Mouse (Mus musculus) limb, embryonic 10.5 days (tissue): ENCODE measurements around the gene Arhgap25. TPM values are rescaled to one million over a fixed set of nuclear protein-coding genes. Genes with fewer than 3 reads are reported as not detected.

ENCODE experiments used
- DNase-seq: peaks from one replicate; pipeline ENCODE4 v3.0.0-alpha.2; 2017; ENCODE audit warnings: low spot score
- H3K27ac ChIP-seq: fragments of 300-500 bp; sonication (generic); 2 replicates; pipeline ENCODE4 v1.5.1; 2016; ENCODE audit warnings: mild to moderate bottlenecking
- H3K27me3 ChIP-seq: fragments of 300-500 bp; sonication (generic); 2 replicates; pipeline ENCODE4 v1.6.1; 2016; ENCODE audit warnings: low read depth, mild to moderate bottlenecking; ENCODE audit not compliant: poor library complexity, severe bottlenecking
- H3K36me3 ChIP-seq: fragments of 300-500 bp; sonication (generic); 2 replicates; pipeline ENCODE4 v1.6.1; 2016; ENCODE audit warnings: mild to moderate bottlenecking, moderate library complexity
- H3K4me1 ChIP-seq: fragments of 300-500 bp; sonication (generic); 2 replicates; pipeline ENCODE4 v1.6.1; 2016
- H3K4me3 ChIP-seq: fragments of 300-500 bp; sonication (generic); 2 replicates; pipeline ENCODE4 v1.5.1; 2016; ENCODE audit warnings: mild to moderate bottlenecking, moderate library complexity
- H3K9me3 ChIP-seq: fragments of 300-500 bp; sonication (generic); replicated peaks from 2 replicates; pipeline ENCODE4 v1.6.1; 2016; ENCODE audit warnings: mild to moderate bottlenecking
- WGBS: fragments of 180-500 bp; shearing (Covaris S2); methylation state at CpG from one replicate; pipeline ENCODE4 v1.1.7; 2016; 5-methylcytosine and 5-hydroxymethylcytosine counted together
- polyA plus RNA-seq: library from polyadenylated mRNA; unstranded; fragments of >200 nt; fragmentation: Nextera tagmentation; extraction: Ambion mirVana; gene quantifications from 2 replicates; pipeline ENCODE4 v1.2.1, GENCODE M21; 2016

Arhgap25 gene
- polyA plus RNA-seq, 1 experiment from 2014 or later = 2.3 TPM

DNA sequence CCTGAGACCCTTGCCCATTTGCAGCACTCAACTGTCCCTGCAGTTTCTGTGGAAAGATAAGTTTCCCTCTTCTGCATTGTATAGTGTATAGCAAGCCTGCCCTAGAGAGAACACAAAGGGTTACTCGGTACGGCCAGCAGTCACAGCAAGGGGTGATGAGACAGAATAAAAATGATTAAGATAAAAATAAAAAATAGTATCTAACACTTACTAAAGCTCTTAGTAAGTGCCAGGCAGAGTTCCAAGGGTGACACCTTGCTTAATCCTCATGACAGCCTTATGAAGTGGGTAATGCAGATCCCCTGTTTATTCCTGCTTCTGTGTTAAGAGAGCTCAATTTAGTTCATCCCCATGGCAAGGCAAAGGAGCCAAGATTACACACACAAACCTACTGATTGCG lies 83.5 kb downstream of the Arhgap25 start:
- H3K27ac ChIP-seq = no peak overlapping the region

DNA sequence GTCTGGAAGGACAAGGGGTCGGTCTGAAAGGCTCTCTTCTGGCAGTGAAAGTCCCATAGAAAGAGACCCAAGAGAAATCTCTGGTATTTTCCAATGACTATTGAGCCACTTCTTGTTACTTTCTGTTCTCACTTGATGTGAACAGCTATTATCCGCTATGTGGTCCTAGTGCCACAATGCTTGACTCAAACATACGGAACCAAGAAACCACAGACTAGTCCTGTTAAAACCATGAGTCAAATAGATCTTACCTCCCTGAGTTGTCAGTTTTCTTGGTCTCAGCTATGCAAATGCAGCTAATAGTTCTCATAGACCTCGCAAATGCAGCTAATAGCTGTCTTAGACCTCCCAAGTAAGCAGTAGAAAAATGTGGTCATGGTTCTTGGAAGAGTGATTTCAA lies 85.8 kb downstream of the Arhgap25 start:
- 92% methylated on average over 4 of the region's 4 CpGs for WGBS
- Histone ChIP-seq H3K9me3 (no peaks in the 10 kb centered on the region), H3K36me3 (no peaks in the 10 kb centered on the region), H3K4me3 (no peak overlapping the region), H3K4me1 (no peaks in the 10 kb centered on the region), H3K27ac (no peak overlapping the region), H3K27me3 (no peaks in the 10 kb centered on the region)
- no peak for DNase-seq

More for the DNA sequence above, 83.5 kb downstream of the Arhgap25 start:
- no peaks in the 10 kb centered on the region for H3K9me3 ChIP-seq
- H3K4me1 ChIP-seq = no peaks in the 10 kb centered on the region
- H3K27me3 ChIP-seq = no peaks in the 10 kb centered on the region
- H3K36me3 ChIP-seq = no peaks in the 10 kb centered on the region
- WGBS = 91% methylated on average over 3 of the region's 3 CpGs
- no peak for DNase-seq
- H3K4me3 ChIP-seq = no peak overlapping the region

DNA sequence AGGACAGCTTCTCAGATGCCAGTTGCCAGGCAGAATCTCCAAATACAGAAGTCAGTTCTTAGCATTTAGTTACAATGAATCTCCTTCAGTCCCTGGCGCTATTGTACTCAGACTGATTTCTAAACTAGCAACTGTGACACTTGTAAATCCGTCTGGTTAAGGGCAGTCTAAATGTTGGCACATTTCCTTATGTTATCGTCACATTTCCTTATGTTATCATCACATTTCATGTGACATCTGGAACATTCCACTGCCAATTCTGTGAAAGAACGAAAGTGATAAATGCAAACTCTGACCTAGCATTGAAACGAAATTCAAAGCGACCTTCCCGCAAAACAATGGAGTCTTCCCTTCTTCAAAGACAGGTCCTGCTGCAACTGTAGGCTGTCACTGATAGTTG lies 87.8 kb downstream of the Arhgap25 start:
- no peaks in the 10 kb centered on the region for H3K27me3 ChIP-seq
- 87% methylated on average over 7 of the region's 7 CpGs for WGBS
- H3K36me3 ChIP-seq = no peaks in the 10 kb centered on the region
- H3K4me3 ChIP-seq = no peak overlapping the region
- no peak for DNase-seq
- no peaks in the 10 kb centered on the region for H3K9me3 ChIP-seq
- no peaks in the 10 kb centered on the region for H3K4me1 ChIP-seq
- H3K27ac ChIP-seq = no peak overlapping the region

DNA sequence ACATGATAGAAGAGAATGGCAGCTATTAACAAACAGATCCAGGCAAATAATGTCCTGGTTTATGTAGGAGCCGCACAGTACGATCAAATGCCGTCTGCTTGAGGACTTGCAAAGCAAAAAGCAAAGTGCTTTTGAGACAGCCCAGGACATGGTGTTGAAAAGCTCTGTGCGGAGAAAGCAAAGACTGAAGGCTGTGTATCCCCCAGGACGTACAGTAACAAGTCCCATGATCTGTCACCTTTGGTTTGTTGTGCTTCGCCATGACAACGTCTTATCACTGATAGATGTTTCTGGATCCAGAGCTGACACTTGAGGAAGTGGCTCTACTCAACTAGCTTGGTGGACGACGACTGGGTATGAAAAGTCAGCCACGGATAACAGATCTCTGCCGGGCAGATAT lies 89.8 kb downstream of the Arhgap25 start:
- Histone ChIP-seq H3K4me3 (no peak overlapping the region), H3K27ac (no peak overlapping the region), H3K4me1 (no peaks in the 10 kb centered on the region), H3K36me3 (no peaks in the 10 kb centered on the region), H3K27me3 (no peaks in the 10 kb centered on the region), H3K9me3 (no peaks in the 10 kb centered on the region)
- DNase-seq = no peak
- 85% methylated on average over 11 of the region's 11 CpGs for WGBS

DNA sequence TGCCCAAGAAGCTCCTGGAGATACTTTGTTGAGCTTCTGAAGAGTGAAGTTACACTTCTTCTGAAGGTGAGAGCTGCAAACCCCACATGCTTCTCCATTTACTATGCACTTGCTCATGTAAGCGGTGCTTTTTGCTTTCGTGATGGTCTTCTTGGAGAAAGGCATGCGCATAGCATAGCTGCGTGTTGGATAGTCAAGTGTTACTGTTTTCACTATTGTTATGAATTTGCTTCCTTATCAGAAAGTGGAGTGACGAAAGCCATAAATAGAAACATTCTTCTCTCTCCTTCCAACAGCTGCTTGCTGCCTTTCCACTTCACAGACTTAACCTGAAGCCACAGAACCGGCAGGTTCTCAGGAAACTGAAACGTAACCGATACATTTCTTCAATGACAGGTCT lies 96.3 kb downstream of the Arhgap25 start:
- no peaks in the 10 kb centered on the region for H3K9me3 ChIP-seq
- no peak for DNase-seq
- H3K36me3 ChIP-seq = no peaks in the 10 kb centered on the region
- H3K27ac ChIP-seq = no peak overlapping the region
- H3K27me3 ChIP-seq = no peaks in the 10 kb centered on the region
- no peaks in the 10 kb centered on the region for H3K4me1 ChIP-seq
- WGBS = 94% methylated on average over 8 of the region's 8 CpGs
- no peak overlapping the region for H3K4me3 ChIP-seq

DNA sequence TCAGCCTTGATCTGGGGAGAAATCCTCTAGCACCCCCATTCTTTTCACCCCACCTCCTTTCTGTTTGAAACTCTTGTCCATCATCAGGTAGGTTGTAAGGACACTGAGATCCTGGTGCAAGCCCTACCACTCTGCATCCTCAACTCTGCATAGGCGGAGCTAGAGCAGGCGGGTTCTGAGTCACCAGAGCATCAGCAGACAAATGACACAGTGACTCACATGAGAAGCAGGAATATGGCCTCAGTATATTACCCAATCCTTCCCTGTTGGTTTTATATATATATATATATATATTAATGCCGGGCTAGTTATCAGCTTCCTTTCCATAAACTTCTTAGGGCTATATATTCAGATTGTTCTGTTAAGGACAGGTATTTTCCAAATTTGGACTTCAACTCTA lies 97.3 kb downstream of the Arhgap25 start:
- Histone ChIP-seq H3K4me1 (no peaks in the 10 kb centered on the region), H3K27ac (no peak overlapping the region), H3K27me3 (no peaks in the 10 kb centered on the region), H3K4me3 (no peak overlapping the region), H3K36me3 (no peaks in the 10 kb centered on the region), H3K9me3 (no peaks in the 10 kb centered on the region)
- no peak for DNase-seq
- 91% methylated on average over 3 of the region's 3 CpGs for WGBS

DNA sequence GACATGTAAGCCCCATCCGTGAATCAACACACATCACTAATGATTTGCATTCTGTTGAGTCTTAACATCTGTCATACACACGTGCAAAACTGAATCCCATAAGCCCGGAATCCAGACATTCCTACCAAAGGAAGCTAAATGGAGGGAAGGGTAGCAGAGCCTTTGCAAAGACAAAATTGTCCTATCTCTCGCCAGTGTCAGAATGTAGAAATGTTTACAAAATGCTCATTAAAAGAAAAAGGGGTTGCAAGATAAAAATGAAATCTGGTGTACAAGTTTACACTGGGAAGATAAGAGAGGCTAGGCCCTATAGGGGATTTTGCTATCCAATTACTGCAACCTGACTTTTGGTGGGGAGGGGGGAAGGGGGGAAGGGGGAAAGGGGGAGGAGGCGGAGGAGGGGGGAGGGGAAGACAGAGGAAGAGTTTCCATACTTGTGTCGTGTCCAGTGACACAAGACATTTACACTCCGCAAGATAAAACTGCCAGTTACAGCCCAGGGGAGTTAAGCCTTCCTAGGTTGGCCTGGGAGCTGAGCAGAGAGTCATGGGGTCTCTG lies 104.5 kb downstream of the Arhgap25 start, which contains the start of gene Bmp10:
Bmp10 (plus strand) TSS at position 508 of the 558 bp plus-strand sequence.
- Histone ChIP-seq H3K4me1 (no peaks in the 10 kb centered on the region), H3K4me3 (no peak within 1 kb of the TSS), H3K27ac (no peak within 1 kb of the TSS), H3K27me3 (no peaks in the 10 kb centered on the region), H3K36me3 (no peaks in the 10 kb centered on the region), H3K9me3 (no peaks in the 10 kb centered on the region)
- WGBS = 77% methylated on average over 7 of the region's 7 CpGs
- no peak for DNase-seq

DNA sequence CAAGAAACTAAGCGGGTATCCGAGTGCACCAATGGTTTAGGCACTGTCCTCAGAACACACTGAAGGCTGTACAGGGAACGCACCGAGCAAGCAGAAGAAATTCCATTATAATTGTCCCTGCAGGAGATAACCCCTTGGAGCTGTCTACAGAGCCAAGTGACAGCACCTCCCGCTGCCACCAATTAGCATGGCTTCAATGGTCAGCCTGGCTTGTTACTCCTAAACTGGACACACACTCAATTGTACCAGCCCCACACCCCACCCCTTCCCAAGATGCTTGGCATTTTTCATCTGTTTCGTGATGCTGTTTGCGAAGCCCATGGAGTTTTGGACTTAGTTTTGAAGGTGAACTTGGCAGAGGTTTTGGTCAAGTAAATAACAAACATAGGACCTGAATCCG lies 105.4 kb downstream of the Arhgap25 start:
- H3K36me3 ChIP-seq = no peaks in the 10 kb centered on the region
- H3K27ac ChIP-seq = no peak overlapping the region
- H3K27me3 ChIP-seq = no peaks in the 10 kb centered on the region
- H3K9me3 ChIP-seq = no peaks in the 10 kb centered on the region
- no peaks in the 10 kb centered on the region for H3K4me1 ChIP-seq
- no peak for DNase-seq
- no peak overlapping the region for H3K4me3 ChIP-seq
- WGBS = 87% methylated on average over 8 of the region's 8 CpGs

DNA sequence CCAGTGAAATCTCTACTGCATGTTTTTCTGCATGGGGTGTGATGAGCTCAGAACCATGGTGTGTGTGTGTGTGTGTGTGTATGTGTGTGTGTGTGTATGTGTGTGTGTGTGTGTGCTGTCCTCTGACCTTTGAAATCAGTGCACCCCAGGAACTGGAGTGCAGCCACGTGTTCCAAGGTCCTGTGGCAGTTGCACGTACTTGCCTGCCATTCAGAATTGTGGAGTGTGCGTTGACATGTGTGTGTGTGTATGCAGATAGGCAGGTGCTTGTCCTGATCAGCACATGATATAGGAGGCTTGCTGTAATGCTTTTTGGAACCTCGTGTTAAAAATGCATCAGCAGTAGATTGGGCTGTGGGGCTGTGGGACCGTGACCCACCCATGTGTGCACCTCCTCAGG lies 106.1 kb downstream of the Arhgap25 start:
- no peaks in the 10 kb centered on the region for H3K4me1 ChIP-seq
- H3K27me3 ChIP-seq = no peaks in the 10 kb centered on the region
- H3K36me3 ChIP-seq = no peaks in the 10 kb centered on the region
- no peak overlapping the region for H3K4me3 ChIP-seq
- WGBS = 90% methylated on average over 5 of the region's 5 CpGs
- DNase-seq = no peak
- no peaks in the 10 kb centered on the region for H3K9me3 ChIP-seq
- no peak overlapping the region for H3K27ac ChIP-seq

DNA sequence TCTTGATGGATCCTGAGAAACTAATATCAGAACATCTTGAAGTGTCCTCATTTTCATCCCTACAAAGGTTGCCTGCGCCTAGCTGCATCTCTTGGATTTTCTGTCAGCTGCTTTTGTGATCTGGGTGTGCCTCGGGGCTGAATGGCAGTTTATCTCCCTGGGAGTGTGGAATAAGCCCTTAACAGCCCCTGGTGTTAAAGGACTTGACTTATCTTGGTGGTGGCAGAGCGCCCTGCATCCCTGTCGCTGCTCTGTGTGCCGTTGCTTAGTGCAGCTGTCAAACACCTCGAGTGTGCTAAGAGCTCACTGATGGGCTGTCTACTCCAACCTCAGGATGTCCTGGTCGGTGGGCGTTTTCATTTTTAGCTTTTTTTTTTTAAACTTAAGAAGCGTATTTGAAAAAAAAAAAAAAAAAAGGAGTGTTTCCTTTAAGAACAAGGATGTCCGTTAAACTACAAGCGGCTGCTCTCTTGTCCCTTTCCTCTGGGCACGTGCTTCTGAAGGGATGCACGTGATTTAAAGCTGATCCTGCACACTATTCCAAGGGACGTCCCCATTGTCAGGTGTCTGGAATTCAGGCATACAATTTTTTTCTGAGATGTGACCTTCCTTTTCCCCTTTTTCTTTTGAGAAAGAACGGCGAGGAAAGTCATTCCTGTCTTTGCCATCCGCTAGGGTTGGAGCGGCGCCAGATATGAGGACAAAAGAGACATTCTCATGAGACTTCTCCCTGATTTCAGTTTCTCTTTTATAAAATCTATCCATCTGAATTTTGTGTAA lies 108.8 kb downstream of the Arhgap25 start:
- H3K27me3 ChIP-seq = no peaks in the 10 kb centered on the region
- DNase-seq = no peak
- WGBS = 74% methylated on average over 19 of the region's 19 CpGs
- H3K36me3 ChIP-seq = no peaks in the 10 kb centered on the region
- no peaks in the 10 kb centered on the region for H3K4me1 ChIP-seq
- H3K9me3 ChIP-seq = no peaks in the 10 kb centered on the region
- no peak overlapping the region for H3K4me3 ChIP-seq
- H3K27ac ChIP-seq = no peak overlapping the region

DNA sequence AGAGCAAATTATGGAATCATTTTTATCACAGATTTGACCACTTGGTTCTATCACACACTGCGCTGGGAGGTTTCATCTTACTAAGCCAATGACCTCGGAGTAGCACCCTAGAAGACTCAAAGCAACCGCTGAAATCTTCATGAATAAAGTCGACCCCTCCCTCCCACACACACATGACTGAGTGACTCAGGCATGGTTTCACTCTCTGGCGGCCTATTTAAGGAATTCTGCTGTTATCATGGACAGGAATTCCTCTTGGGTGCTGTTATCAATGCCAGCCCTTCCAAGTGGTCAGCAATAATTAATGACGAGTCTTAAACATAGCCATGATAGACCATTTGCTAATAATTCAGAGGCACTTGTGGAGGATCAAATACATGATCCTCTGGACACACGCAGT lies 110.8 kb downstream of the Arhgap25 start:
- no peaks in the 10 kb centered on the region for H3K4me1 ChIP-seq
- no peaks in the 10 kb centered on the region for H3K27me3 ChIP-seq
- no peaks in the 10 kb centered on the region for H3K9me3 ChIP-seq
- WGBS = 78% methylated on average over 7 of the region's 7 CpGs
- no peak overlapping the region for H3K4me3 ChIP-seq
- no peak for DNase-seq
- no peak overlapping the region for H3K27ac ChIP-seq
- H3K36me3 ChIP-seq = no peaks in the 10 kb centered on the region

DNA sequence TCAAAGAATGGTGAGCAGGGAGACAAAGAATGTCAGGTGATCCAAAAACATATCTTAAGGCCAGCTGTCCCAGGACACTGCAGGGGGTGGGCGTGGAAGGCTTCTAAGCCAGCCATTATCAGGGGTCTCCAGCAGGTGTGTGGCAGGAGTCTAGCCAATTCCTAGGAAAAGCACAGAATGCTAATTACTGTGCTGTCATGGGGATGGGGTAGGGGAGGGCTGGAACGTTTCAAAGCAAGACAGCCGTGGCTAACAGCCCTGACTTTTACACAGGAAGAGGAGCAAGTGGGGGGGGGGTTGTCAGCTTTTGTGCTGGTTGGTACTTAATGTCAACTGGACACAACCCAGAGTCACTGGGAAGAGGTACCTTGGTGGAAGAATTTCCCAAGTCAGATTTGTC lies 121.0 kb downstream of the Arhgap25 start:
- Histone ChIP-seq H3K4me1 (no peaks in the 10 kb centered on the region), H3K4me3 (no peak overlapping the region), H3K27ac (no peak overlapping the region), H3K27me3 (no peaks in the 10 kb centered on the region), H3K36me3 (no peaks in the 10 kb centered on the region), H3K9me3 (no peaks in the 10 kb centered on the region)
- 15% methylated on average over 3 of the region's 3 CpGs for WGBS
- no peak for DNase-seq
